Mouse (Mus musculus): ENCODE results near the gene Hist4h4. TPM values are rescaled to one million over a fixed set of nuclear protein-coding genes. Genes with fewer than 3 reads are reported as not detected.

The Hist4h4 gene
- polyA plus RNA-seq, 1 experiment from 2014 or later: 0.40 TPM

- Histone ChIP-seq H3K4me1 (ENCODE audit: control insufficient read depth, insufficient read depth, low read length) (no peaks in the 10 kb centered on the region), H3K36me3 (ENCODE audit: control insufficient read depth, insufficient read depth, low read length) (no peaks in the 10 kb centered on the region), H3K4me2 (ENCODE audit: low read depth, low read length) (no peak overlapping the region), H3K27me3 (replicated peaks; ENCODE audit: control insufficient read depth, insufficient read depth, low read length) (no peaks in the 10 kb centered on the region), H3K4me3 (ENCODE audit: low read length) (no peak overlapping the region), H3K9ac (ENCODE audit: low read depth, low read length) (no peak overlapping the region), H3K27ac (ENCODE audit: low read length) (no peak overlapping the region), H3K9me3 (ENCODE audit: control insufficient read depth, low read length) (no peaks in the 10 kb centered on the region)
- ATAC-seq: no peak
- 67% methylated on average over 2 of the region's 2 CpGs for WGBS
These were observed 40.7 kb upstream of the Hist4h4 start for GRCm38 (mm10) chr6:136844903-136845302.

- 75% methylated on average over 3 of the region's 3 CpGs for WGBS
- H3K4me2 ChIP-seq (ENCODE audit: low read depth, low read length): no peak overlapping the region
- H3K9ac ChIP-seq (ENCODE audit: low read depth, low read length): no peak overlapping the region
- ATAC-seq: no peak
- H3K27me3 ChIP-seq (replicated peaks; ENCODE audit: control insufficient read depth, insufficient read depth, low read length): no peaks in the 10 kb centered on the region
- H3K4me3 ChIP-seq (ENCODE audit: low read length): no peak overlapping the region
- no peaks in the 10 kb centered on the region for H3K9me3 ChIP-seq (ENCODE audit: control insufficient read depth, low read length)
- H3K4me1 ChIP-seq (ENCODE audit: control insufficient read depth, insufficient read depth, low read length): no peaks in the 10 kb centered on the region
- H3K27ac ChIP-seq (ENCODE audit: low read length): no peak overlapping the region
- no peaks in the 10 kb centered on the region for H3K36me3 ChIP-seq (ENCODE audit: control insufficient read depth, insufficient read depth, low read length)
These were observed 33.1 kb upstream of the Hist4h4 start for GRCm38 (mm10) chr6:136837323-136837722.

DNA sequence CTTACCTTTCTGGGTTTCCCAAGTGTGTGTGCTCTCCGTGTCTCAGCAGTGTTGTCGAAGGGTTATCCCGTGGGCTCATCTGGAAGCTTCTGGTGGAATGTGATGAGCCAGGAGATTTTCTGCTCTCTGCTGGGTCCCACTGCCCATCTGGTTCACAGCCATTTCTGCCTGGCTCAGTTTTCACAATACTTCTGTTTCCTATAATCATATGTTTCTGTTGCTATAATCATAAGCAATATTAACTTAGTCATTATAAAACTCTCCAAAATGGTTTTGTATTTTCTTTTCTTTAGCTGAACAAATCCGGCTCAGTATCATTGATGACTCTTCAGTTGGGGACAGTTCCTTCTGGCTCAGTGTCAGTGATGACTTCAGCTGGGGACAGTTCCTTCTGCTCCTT is 31.1 kb upstream of the Hist4h4 start, which contains the start of gene Smco3:
TSS of gene Smco3 (minus strand) at position 101 of the 400 bp plus-strand sequence.
- H3K27me3 ChIP-seq (replicated peaks; ENCODE audit: control insufficient read depth, insufficient read depth, low read length): no peaks in the 10 kb centered on the region
- ATAC-seq: no peak
- H3K9me3 ChIP-seq (ENCODE audit: control insufficient read depth, low read length): no peaks in the 10 kb centered on the region
- H3K36me3 ChIP-seq (ENCODE audit: control insufficient read depth, insufficient read depth, low read length): no peaks in the 10 kb centered on the region
- H3K9ac ChIP-seq (ENCODE audit: low read depth, low read length): no peak within 1 kb of the TSS
- no peak within 1 kb of the TSS for H3K4me3 ChIP-seq (ENCODE audit: low read length)
- no peak within 1 kb of the TSS for H3K27ac ChIP-seq (ENCODE audit: low read length)
- H3K4me2 ChIP-seq (ENCODE audit: low read depth, low read length): no peak within 1 kb of the TSS
- no peaks in the 10 kb centered on the region for H3K4me1 ChIP-seq (ENCODE audit: control insufficient read depth, insufficient read depth, low read length)
- 44% methylated on average over 4 of the region's 4 CpGs for WGBS

DNA sequence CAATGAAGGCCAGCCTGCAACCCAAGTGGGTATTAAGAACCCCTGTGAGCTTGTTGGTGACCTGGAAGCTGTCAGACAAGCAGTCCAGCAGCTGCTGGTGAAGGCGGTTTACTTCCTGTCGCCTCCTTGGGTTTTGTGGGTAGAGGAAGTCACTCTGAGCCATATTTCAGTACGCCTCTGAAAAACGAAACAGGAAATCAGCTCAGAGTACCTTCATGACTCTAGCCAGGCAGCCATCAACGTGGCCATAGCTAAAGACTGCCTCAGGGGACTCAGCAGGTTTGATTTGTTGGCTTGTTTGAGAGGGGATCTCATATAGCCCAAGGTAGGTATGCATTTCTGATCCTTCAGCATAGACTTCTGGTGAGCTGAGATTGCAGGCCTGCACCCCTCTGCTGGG is 27.5 kb upstream of the Hist4h4 start:
- H3K4me1 ChIP-seq (ENCODE audit: control insufficient read depth, insufficient read depth, low read length): peaks cover 3% of the 10 kb centered on the region; the same call in 1 of the 2 replicates
- H3K27ac ChIP-seq (ENCODE audit: low read length): no peak overlapping the region
- no peak overlapping the region for H3K4me3 ChIP-seq (ENCODE audit: low read length)
- 68% methylated on average over 5 of the region's 5 CpGs for WGBS
- ATAC-seq: no peak
- H3K27me3 ChIP-seq (replicated peaks; ENCODE audit: control insufficient read depth, insufficient read depth, low read length): no peaks in the 10 kb centered on the region
- no peaks in the 10 kb centered on the region for H3K9me3 ChIP-seq (ENCODE audit: control insufficient read depth, low read length)
- no peak overlapping the region for H3K9ac ChIP-seq (ENCODE audit: low read depth, low read length)
- no peak overlapping the region for H3K4me2 ChIP-seq (ENCODE audit: low read depth, low read length)
- no peaks in the 10 kb centered on the region for H3K36me3 ChIP-seq (ENCODE audit: control insufficient read depth, insufficient read depth, low read length)

GRCm38 (mm10) chr6:136828681-136829080 is 24.5 kb upstream of the Hist4h4 start:
- Histone ChIP-seq H3K27me3 (replicated peaks; ENCODE audit: control insufficient read depth, insufficient read depth, low read length) (no peaks in the 10 kb centered on the region), H3K9ac (ENCODE audit: low read depth, low read length) (peak overlapping the region; percentile 62), H3K9me3 (ENCODE audit: control insufficient read depth, low read length) (no peaks in the 10 kb centered on the region), H3K4me3 (ENCODE audit: low read length) (peak overlapping the region; percentile 52), H3K4me1 (ENCODE audit: control insufficient read depth, insufficient read depth, low read length) (peaks cover 3% of the 10 kb centered on the region; the same call in 1 of the 2 replicates), H3K36me3 (ENCODE audit: control insufficient read depth, insufficient read depth, low read length) (no peaks in the 10 kb centered on the region), H3K4me2 (ENCODE audit: low read depth, low read length) (peak overlapping the region; percentile 47), H3K27ac (ENCODE audit: low read length) (no peak overlapping the region)
- WGBS: 32% methylated on average over 4 of the region's 4 CpGs
- 0 out of 2 replicates have a peak, but pooled peaks have one; percentile 12 for ATAC-seq

- H3K9me3 ChIP-seq (ENCODE audit: control insufficient read depth, low read length): no peaks in the 10 kb centered on the region
- WGBS: under 1% methylated on average over 45 of the region's 45 CpGs
These were observed 23.8 kb upstream of the Hist4h4 start, which contains the start of gene Wbp11 for GRCm38 (mm10) chr6:136827881-136828561. Wbp11 (minus strand) TSS chr6:136828233.

DNA sequence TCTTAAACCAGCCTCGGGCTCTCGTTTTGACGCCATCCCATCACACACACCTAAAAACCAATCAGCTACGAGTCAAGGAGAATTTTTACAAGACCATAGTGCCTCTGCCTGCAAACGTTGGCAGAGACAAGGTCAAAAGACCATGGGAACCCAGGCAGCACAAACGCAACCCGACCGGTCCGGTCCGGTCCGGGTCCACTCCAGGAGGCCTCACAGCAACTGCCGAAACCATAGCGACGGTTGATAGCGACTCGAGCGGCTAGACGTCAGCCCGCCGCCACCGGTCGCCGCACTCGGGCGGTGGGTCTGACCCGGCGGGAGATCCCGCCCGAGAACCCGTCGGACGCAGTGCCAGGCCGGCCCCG is 23.3 kb upstream of the Hist4h4 start, which contains the start of gene BC049715:
TSS of gene BC049715 (plus strand) at position 111 of the 365 bp plus-strand sequence.
- peaks cover under 1% of the 10 kb centered on the region; the same call in 1 of the 2 replicates for H3K36me3 ChIP-seq (ENCODE audit: control insufficient read depth, insufficient read depth, low read length)
- H3K27me3 ChIP-seq (replicated peaks; ENCODE audit: control insufficient read depth, insufficient read depth, low read length): no peaks in the 10 kb centered on the region
- WGBS: under 1% methylated on average over 34 of the region's 34 CpGs
- peak within 1 kb of the TSS; percentile 59; the same call in 1 of the 2 replicates for H3K27ac ChIP-seq (ENCODE audit: low read length)
- peak within 1 kb of the TSS; percentile 100 for H3K9ac ChIP-seq (ENCODE audit: low read depth, low read length)
- peak within 1 kb of the TSS; percentile 81 for H3K4me2 ChIP-seq (ENCODE audit: low read depth, low read length)
- H3K9me3 ChIP-seq (ENCODE audit: control insufficient read depth, low read length): no peaks in the 10 kb centered on the region
- H3K4me3 ChIP-seq (ENCODE audit: low read length): peak within 1 kb of the TSS; percentile 100
- no peak for ATAC-seq
- peaks cover 3% of the 10 kb centered on the region; the same call in 1 of the 2 replicates for H3K4me1 ChIP-seq (ENCODE audit: control insufficient read depth, insufficient read depth, low read length)

More at GRCm38 (mm10) chr6:136827881-136828561, 23.8 kb upstream of the Hist4h4 start, which contains the start of gene Wbp11:
- ATAC-seq: peak; percentile 100
- peak within 1 kb of the TSS; percentile 100 for H3K4me3 ChIP-seq (ENCODE audit: low read length)
- no peaks in the 10 kb centered on the region for H3K27me3 ChIP-seq (replicated peaks; ENCODE audit: control insufficient read depth, insufficient read depth, low read length)
- H3K4me1 ChIP-seq (ENCODE audit: control insufficient read depth, insufficient read depth, low read length): peaks cover 3% of the 10 kb centered on the region; the same call in 1 of the 2 replicates
- H3K4me2 ChIP-seq (ENCODE audit: low read depth, low read length): peak within 1 kb of the TSS; percentile 81
- no peaks in the 10 kb centered on the region; the same call in 1 of the 2 replicates for H3K36me3 ChIP-seq (ENCODE audit: control insufficient read depth, insufficient read depth, low read length)
- H3K27ac ChIP-seq (ENCODE audit: low read length): peak within 1 kb of the TSS; percentile 59; the same call in 1 of the 2 replicates
- peak within 1 kb of the TSS; percentile 100 for H3K9ac ChIP-seq (ENCODE audit: low read depth, low read length)

- H3K27ac ChIP-seq (ENCODE audit: low read length): no peak overlapping the region
- H3K9me3 ChIP-seq (ENCODE audit: control insufficient read depth, low read length): no peaks in the 10 kb centered on the region
- H3K4me2 ChIP-seq (ENCODE audit: low read depth, low read length): peak overlapping the region; percentile 81
- whole genome bisulfite sequencing: 16% methylated on average over 7 of the region's 7 CpGs
- H3K9ac ChIP-seq (ENCODE audit: low read depth, low read length): peak overlapping the region; percentile 100
- no peaks in the 10 kb centered on the region for H3K27me3 ChIP-seq (replicated peaks; ENCODE audit: control insufficient read depth, insufficient read depth, low read length)
- H3K36me3 ChIP-seq (ENCODE audit: control insufficient read depth, insufficient read depth, low read length): peaks cover 3% of the 10 kb centered on the region; the same call in 1 of the 2 replicates
- ATAC-seq: no peak
- peaks cover 3% of the 10 kb centered on the region; the same call in 1 of the 2 replicates for H3K4me1 ChIP-seq (ENCODE audit: control insufficient read depth, insufficient read depth, low read length)
- peak overlapping the region; percentile 100 for H3K4me3 ChIP-seq (ENCODE audit: low read length)
These were observed 22.9 kb upstream of the Hist4h4 start for GRCm38 (mm10) chr6:136827116-136827515.

- Histone ChIP-seq H3K9me3 (ENCODE audit: control insufficient read depth, low read length) (no peaks in the 10 kb centered on the region), H3K4me2 (ENCODE audit: low read depth, low read length) (no peak overlapping the region), H3K4me1 (ENCODE audit: control insufficient read depth, insufficient read depth, low read length) (peaks cover 3% of the 10 kb centered on the region; the same call in 1 of the 2 replicates), H3K9ac (ENCODE audit: low read depth, low read length) (no peak overlapping the region), H3K27ac (ENCODE audit: low read length) (no peak overlapping the region), H3K27me3 (replicated peaks; ENCODE audit: control insufficient read depth, insufficient read depth, low read length) (no peaks in the 10 kb centered on the region), H3K4me3 (ENCODE audit: low read length) (no peak overlapping the region), H3K36me3 (ENCODE audit: control insufficient read depth, insufficient read depth, low read length) (peaks cover 21% of the 10 kb centered on the region)
- no peak for ATAC-seq
- 93% methylated on average over 8 of the region's 8 CpGs for WGBS
These were observed 20.8 kb upstream of the Hist4h4 start for GRCm38 (mm10) chr6:136824987-136825386.

Measured in intestine, embryonic 16.5 days (tissue).